Mouse (Mus musculus) spleen, embryonic (tissue): ENCODE data around the gene Tox4.
"Not testable (repeated sequence)": the region's sequence is repeated elsewhere in the genome, so short reads cannot be mapped to it uniquely, and the experiment has no call there.

Experiments
- CTCF ChIA-PET: fragments of 350-600 bp; sonication (Branson Sonifier 250); formaldehyde crosslinking; loops from one replicate; lab custom pipeline; 2022; lab: Charles Lee

The Tox4 gene

DNA sequence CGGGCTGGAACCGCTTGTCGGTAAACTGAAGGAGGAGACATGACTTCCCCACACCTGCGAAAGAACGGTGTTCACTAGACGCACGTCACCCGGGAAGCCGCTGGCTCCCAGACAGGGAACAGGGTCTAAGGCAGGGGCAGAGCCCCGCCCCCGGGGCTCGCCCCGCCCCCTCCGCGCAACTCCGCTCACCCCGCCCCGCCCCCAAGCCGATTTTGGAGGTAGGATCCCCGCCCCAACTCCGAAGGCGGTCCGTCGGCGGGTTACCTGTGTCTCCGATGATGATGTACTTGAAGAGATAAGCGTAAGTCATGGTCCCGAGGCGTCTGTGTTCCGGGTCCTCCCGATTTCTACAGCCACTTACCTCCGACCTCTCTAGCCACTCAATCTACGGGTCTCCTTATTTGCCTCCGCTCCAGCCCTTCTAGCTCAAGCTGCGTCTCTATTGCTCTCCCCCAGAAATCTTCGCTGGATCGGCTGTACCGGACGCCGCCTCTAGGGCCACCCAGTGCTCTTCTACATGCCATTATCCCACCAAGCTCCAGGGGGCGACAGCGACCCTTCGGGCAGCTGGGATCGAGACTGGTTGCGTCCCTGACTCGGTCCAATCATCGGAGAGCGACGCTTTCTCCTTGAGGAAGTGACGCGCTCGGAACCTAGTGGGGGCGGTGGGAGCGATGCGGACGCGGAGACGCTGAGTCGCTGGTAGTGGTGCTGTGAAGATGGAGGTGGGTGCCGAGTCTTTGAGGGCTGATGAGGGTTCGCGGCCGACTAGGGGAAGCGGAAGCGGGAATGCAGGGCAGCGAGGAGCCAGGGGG lies at the start of gene Tox4, which contains the start of gene Rab2b:
Gene Tox4, plus strand, starts transcription at position 215 of the 815 bp plus-strand sequence.
Gene Rab2b, minus strand, starts transcription at position 614 of the 815 bp plus-strand sequence.
- CTCF ChIA-PET, result no interaction called here

DNA sequence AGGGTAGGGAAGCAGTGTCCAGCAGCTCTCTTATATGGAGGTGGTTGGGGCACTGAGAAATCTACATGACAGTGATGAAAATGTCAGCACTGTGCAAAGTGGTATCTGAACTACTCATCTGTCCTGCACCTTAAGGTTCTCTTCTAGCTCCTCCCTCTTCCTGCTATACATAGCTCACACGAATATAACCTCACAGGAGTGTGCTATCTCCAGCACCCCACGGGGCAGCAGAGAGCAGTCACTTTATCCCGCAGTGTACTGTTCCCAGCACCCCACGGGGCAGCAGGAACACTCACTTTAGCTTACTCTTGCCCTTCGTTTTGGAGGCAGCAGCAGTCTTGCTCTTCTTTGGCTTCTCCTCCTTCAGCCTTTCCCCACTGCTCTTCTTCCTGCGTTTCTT lies 46.7 kb upstream of the Tox4 start:
- CTCF ChIA-PET, result no interaction called here

DNA sequence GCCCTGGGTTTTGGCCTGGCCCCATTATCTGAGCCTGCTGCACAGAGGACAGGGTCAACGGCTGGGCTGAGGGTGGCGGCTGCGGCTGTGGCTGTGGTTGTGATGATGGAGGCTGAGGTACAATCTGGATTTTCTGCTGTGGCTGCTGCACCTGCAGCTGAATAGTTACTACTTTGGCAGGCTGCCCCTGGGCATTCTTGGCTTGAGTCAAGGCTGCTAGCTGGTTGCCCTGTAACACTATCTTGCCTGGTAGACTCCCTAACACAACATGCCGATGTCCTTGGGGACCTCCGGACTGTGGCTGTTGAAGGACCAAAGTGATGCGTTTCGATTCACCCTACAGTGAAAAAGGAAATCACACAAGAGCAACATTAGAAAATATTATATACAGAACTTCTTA lies 43.8 kb upstream of the Tox4 start:
- CTCF ChIA-PET, result no interaction called here

DNA sequence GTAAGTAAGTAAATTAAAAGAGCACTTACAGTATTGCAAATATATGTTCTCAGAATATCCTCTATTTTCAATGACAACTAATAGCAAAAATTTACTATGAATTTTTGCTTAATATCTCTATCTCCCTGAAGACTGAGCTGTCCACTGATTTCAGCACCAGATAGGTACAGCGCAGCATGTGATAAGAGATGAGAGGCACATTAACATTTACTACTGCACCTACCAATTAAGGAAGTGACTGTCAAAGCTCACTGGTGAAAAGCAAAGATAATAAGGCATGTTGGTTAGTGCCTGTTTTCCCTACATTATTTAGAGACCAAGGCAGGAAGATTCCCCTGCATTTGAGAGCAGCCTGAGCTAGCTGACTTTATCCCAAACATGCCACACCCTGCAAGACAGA lies 42.7 kb upstream of the Tox4 start:
- CTCF ChIA-PET, result interaction anchor here (0.7 kb wide), 1 partner anchor 54 kb away, joined by 7 read pairs; no protein-coding TSS in a partner anchor

DNA sequence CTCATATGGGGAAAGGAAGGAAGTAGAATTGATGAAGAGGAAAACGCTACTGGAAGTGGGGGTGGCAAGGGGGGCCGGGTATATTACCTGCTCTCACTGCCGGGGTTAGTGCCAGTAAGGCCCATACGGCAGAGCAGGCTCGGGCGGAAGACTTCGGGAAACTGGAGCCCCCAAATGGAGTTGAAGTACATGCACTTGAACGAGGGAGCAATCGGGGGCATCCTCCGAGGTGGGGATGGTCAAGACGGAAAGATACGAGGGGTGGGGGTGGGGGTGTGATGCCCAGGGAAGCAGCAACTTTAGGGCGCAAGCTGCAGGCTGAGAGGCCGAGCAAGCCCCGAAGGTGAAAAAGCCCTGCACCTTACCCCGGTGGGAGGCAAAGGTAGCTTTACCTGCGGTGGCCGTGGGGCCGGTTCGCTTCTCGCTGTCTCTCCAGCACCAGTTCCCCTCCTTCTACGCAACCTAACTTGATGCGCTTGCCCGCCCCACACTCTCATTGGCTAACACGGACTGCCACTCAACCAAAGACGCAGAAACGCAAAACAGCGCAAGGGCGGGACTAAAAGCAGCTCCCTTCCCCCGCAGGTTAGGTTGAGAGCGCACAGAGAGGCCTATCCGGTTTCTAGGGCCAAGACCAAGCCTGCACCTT lies 34.8 kb upstream of the Tox4 start:
- CTCF ChIA-PET, result interaction anchor here (0.5 kb wide), 1 partner anchor 98 kb away, joined by 4 read pairs; no protein-coding TSS in a partner anchor

DNA sequence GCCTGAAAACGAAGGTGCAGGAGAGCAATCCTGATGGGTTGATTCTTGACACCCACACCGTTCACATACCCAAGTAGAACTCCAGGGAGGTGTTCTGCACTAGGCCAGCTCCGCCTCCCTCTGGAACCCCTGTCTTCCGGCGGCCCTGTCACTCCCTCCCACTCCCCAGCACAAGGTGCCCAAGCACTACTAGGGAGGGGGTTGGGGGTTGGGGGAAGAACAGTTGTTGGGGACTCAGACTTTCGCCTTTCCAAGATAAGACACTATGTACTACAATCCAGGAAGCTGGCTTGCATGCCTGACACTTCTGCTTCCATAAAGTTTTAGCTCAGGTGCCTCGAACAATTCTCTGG lies 34.3 kb upstream of the Tox4 start:
- CTCF ChIA-PET, result no interaction called here

DNA sequence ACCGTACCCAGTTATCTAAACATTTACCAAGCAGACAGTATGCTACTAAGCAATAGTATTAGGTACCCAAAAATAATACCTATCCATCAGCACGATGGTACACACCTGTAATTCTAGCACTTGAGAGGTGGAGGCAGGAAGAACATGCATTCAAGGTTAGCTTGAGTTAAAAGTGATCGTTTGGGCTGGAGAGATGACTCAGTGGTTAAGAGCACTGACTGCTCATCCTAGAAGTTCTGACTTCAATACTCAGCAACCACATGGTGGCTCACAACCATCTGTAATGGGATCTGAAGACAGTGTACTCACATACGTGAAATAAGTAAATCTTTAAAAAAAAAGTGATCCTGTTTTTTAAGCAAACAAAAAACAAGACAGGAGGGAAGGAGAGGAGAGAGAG lies 32.8 kb upstream of the Tox4 start:
- CTCF ChIA-PET, result no interaction called here

DNA sequence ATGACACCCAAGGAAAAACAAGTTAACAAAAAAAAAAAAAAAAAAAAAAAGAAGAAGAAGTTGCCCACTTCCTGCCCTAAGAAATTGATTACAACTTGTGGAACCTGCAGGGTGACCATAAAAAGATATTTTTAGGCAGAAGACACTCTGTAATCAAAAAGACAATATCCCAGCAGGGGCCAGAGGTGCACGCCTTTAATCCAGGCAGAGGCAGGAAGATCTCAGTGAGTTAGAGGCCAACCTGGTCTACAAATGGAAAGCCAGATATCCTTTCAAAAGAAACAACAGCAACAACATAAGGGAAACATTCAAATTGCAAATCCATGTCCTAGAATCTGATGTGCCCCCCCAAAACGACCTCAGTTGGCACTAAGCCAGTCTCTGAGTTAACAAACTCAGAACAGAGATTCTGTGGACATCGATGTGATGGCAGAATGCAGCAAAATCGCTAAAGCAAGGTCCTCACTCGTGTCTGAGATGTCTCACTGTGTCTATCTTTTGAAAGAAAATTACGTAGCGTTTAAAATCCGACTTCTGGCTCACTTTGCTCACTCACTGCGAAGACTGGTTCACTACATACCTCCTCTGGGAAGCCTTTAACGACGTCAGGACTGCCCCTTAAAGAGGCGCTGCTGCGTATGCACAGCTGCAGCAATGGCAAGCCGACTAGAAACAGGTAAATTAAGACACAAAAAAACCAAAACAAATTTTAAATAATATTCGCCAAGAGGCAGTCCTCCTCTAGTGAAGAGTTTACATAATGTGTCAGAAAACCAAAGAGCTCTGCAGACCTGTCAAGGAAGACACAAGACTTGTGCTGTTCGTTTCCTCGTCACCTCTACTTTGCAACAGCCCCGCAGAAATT lies 22.4 kb upstream of the Tox4 start:
- CTCF ChIA-PET, result interaction anchor here (0.5 to 0.6 kb wide), 2 partner anchors 13 to 63 kb away, joined by 3 read pairs; no protein-coding TSS in a partner anchor

DNA sequence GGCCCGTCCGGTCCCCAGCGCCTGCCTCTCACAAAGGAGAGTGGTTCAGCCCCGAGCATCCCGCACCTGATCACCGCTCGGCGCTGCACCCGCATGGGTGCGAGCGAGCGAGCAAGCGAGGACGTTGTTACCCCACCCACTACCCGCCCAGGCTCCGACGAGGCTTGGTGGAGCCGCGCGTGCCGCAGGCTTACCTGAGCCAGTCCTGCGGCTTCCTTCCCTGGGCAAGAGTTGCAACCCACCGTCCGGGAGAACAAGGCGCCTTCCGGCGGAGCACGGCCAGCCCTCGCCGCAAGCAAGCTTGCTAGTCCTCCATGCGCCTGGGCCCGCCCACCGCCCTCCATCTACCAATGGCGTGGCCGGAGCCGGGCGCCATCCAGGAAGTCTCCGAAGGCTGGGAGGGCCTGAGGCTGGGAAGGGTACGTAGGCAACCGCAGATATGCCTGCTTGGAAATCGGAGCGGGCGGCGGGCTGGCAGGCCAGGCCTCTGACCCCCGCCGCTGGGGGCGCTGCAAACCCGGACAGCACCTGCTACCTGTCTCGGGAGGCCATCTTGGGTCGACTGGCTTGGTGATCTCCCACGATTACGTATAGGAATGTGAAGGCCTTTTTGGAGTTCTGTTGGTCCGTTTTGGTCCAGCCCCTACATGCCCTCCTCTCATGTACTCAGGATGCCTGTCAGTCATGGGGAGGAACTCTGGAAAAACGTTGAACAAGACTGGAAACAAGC lies 21.3 kb upstream of the Tox4 start, which contains the start of gene Chd8:
Gene Chd8, minus strand, starts transcription at position 297 of the 730 bp plus-strand sequence.
- CTCF ChIA-PET, result no interaction called here

DNA sequence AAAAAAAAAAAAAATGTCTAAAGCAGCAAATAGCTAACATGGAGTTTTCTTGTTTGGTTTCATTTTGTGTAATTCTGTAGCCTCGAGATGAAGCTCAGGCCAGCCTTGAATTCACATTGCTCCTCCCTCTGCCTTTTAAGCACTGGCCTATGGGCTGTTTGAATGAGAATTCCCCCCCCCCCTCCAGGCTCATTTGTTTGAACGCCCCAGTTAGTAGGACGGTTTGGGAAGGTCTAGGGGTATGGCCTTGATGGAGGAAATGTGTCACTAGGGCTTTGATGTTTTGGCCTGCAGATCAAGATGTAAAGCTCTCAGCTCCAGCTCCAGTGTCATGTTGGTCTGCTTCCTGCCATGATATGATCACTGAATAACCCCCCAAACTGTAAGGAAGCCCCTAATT lies 6.2 kb upstream of the Tox4 start:
- CTCF ChIA-PET, result no interaction called here

DNA sequence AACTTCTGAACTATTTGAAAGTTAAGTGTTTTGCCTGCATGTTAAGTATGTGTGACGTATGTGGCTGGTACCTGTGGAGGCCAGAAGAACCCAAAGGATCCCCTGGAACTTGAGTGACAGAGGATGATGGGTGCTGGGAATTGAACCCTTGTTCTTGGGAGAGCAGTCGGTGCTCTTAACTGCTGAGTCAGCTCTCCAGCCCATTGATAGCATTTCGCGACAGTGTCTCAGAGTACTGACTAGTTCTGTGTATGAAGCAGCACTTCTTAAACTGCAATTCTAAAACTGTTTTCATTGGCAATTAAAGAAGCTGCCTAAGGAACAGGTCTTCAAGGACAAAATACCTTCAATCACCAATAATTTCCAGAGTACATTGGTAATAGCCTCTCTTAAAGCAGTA lies 1.7 kb upstream of the Tox4 start:
- CTCF ChIA-PET, result no interaction called here

DNA sequence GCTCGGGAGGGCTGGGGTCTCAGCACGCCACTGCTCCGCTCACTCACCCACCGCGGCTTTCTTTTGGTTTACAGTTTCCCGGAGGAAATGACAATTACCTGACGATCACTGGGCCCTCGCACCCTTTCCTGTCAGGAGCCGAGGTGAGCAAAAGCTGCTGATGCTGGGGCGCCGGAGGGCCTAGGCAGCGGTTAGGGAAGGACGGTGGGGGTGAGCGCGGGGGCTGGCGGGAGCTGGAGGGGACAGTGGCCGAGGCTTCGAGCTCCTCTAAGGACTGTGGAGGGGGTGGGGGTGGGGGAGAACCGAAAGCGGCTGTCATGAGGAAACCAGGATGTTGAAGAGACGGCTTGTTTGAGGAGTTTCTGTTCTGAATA lies 788 bp downstream of the Tox4 start:
- CTCF ChIA-PET, result interaction anchor here (1.1 kb wide), 1 partner anchor 17 kb away, joined by 3 read pairs; no protein-coding TSS in a partner anchor

DNA sequence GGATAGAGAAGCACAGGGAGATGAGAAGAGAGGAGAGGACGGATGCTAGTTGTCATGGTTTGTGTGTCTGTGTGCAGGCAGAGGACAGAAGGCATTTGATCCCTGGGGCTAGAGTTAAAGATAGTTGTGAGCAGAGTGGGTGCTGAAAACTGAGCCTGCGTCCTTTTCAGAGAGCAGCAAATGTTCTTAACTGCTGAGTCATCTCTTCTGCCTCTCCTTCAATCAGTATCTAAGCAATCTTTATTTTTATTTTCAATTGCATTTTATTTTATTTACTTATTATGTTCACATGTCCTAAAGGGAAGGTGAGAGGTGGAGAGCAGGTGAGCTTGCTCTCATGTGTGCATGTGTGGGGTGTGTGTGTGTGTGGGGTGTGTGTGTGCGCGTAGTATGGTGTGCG lies 4.7 kb downstream of the Tox4 start:
- CTCF ChIA-PET, result no interaction called here

DNA sequence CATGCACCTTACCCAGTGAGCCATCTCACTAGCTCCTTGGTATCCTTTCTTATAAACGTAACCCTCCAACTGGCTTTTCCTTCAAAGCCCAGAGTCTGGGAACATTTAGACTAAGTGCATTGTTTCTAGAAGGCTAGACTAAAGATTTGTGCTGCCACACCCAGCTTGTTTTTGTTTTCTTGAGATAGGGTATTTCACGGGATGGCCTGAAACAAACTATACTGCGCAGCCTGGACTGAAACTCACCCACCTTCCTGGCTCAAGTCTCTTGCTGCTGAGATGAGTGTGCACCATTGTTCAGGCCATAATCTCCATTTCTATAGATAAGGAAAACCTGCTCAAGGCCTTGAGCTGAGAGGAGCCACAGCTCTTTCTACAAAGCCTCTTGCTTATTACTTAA lies 5.2 kb downstream of the Tox4 start:
- CTCF ChIA-PET, result no interaction called here

DNA sequence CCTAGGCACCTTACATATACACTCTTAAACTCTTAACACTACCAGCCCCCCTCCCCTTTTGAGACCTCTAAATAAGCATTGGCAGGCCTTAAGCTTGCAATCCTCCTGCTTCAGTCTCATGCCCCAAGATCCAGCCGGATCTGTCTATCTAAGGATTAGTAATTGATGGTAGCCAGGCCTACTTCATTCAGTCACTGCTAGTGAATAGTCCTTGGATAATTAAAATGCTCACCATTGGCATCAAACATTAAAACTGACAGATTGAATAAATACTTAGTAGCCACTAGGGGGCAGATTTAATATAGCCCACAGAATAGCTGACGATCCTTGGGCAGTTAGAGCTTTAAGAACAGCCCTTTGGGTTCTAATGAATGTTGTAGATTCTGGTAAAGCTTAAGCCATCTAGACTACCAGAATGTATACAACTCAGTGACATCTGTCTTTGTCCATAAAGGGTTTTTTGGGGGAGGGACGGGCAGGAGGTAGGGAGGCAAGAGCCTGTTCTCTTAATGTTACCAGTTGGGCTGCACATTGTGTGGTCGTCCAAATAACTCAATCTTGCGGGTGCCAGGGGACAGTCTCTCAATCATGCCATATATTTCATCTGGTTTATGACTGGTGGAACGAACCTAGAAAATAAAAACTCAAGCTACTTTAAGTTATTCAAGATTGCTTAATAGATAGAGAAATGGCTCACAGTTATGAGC lies 16.8 kb downstream of the Tox4 start:
- CTCF ChIA-PET, result interaction anchor here (0.7 kb wide), 1 partner anchor 15 kb away, joined by 3 read pairs; no protein-coding TSS in a partner anchor

DNA sequence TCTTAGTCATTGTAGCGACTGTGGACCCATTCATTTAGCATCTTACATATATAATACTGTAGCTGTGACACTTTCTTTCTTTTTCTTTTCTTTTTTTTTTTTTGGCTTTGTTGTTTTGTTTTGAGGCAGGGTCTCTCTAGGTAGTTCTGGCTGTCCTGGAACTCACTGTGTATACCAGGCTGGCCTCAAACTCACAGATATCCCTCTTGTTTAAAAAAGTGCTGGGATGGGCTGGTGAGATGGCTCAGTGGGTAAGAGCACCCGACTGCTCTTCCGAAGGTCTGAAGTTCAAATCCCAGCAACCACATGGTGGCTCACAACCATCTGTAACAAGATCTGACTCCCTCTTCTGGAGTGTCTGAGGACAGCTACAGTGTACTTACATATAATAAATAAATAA lies 24.6 kb downstream of the Tox4 start:
- CTCF ChIA-PET, result interaction anchor here (0.5 to 0.6 kb wide), 2 partner anchors 33 to 533 kb away, joined by 3 to 4 read pairs; no protein-coding TSS in a partner anchor

DNA sequence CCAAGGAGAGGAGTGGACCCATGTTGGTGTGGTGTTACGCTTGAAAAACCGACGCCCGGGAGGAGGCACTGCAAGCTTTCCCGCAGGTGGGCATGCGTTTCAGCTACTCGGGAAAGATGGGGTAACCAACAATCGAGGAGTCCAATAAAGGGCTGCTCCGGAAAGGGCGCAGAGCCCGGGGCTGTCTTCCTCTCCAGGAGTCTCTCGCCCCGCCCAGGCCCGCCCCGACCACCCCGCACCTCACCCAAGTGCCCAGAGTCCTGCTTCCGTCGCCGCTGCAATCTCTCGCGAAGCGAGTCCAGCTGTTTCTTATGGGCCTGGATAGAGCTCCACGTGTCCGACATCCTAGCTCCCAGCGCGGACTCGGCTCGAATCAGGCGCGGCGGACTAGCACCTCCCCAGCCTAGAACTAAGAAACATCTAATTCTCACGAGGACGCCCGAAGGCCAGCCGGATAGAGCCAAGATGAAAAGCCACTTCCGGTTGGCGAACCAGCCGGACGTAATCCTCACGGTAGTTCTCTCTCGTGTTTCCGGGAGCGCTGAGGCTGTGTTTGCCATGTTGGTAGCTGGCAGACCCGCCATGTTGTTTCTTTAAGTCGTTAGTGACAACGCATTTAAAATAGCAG lies 25.8 kb downstream of the Tox4 start, which contains the start of gene Mettl3:
Gene Mettl3, minus strand, starts transcription at position 485 of the 628 bp plus-strand sequence.
- CTCF ChIA-PET, result no interaction called here

DNA sequence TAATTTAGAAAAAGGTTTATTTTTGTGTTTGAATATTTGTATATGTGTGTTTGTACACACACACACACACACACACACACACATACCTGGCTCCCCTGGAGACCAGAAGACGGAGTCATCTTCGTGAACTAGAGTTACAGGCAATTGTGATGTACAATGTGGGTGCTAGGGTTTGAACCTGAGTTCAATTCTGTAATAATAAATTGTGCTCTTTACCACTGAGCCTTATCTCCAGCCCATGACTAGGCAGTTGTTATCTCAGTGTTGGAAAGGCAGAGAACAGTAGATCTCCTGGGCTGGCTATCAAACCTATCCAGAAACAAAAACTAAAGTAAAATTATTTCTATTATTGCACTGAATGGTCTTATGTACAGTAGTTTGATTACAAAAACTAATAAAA lies 27.2 kb downstream of the Tox4 start:
- CTCF ChIA-PET, result interaction anchor here (0.6 kb wide), 1 partner anchor 12 kb away, joined by 5 read pairs; no protein-coding TSS in a partner anchor

DNA sequence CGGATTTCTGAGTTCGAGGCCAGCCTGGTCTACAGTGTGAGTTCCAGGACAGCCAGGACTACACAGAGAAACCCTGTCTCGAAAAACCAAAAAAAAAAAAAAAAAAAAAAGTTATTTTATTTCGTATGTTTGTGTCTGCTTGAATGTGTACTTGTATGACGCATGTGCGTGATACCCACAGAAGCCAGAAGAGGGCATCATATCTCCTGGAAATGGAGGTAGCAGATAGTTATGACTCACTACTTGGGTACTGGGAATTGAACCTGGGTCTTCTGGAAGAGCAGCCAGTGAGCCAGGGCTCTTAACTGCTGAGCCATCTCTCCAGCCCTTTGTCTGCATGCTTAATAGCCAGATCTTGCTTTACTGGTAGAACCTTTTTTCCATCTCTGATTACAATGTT lies 31.4 kb downstream of the Tox4 start:
- CTCF ChIA-PET, result not testable (repeated sequence)

DNA sequence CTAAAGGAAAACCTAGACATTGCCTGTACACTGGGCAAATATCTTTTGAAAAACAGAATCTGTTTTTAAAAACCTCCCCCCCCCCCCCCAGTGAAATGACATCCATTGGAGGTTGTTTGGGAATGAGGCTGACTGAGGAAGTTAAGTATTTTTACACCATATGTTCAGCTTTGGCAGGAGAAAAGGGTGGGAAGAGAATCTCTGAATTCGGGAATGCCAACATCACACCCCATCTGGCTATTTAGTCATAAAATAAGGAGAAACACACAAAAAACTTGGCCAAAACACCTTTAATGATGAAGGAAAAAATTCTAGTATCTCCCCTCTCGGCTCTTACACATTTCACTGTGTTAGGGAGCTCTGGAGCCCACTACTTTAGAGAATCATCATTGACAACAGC lies 32.0 kb downstream of the Tox4 start:
- CTCF ChIA-PET, result no interaction called here
